Mouse (Mus musculus): ENCODE measurements around the gene Kdsr. TPM values are rescaled to one million over a fixed set of nuclear protein-coding genes. Genes with fewer than 3 reads are reported as not detected.

Kdsr gene
- polyA plus RNA-seq, 1 experiment from 2014 or later, result 18.3 TPM

DNA sequence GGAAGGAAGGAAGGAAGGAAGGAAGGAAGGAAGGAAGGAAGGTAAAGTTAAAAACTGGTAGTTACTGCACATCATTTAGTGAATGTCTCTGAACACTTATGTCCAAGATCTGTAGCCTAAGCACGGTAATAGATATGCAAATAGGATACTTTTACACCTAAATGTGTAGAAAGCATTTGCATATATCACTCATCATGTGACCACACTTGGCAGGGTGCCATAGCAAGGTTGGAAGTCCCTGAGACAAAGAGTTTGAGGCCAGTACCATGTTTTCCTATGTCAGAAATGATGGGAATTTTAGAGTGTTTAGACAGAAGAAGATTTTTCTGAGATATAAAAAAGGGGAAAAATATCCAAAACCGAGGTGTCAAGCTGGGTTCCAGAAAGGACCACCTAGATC lies 73.8 kb downstream of the Kdsr start:
- H3K4me1 ChIP-seq (replicated peaks; ENCODE audit: control insufficient read depth, insufficient read depth), result no peaks in the 10 kb centered on the region
- no peaks in the 10 kb centered on the region for H3K36me3 ChIP-seq (ENCODE audit: control insufficient read depth, insufficient read depth, low read length)
- no peaks in the 10 kb centered on the region for H3K27me3 ChIP-seq (ENCODE audit: control insufficient read depth, insufficient read depth, low read length)
- no peak overlapping the region for H3K9ac ChIP-seq (ENCODE audit: low read length)
- ATAC-seq (ENCODE audit: low FRiP score, low TSS enrichment), result no peak
- H3K4me2 ChIP-seq (replicated peaks; ENCODE audit: low read depth), result no peak overlapping the region
- H3K4me3 ChIP-seq (ENCODE audit: low read depth, low read length), result no peak overlapping the region
- no peak for TF ChIP-seq EP300 (optimal IDR thresholded peaks at IDR 0.05)
- no peak for TF ChIP-seq CTCF (IDR thresholded peaks at IDR 0.05; ENCODE audit: low read depth)
- H3K9me3 ChIP-seq (ENCODE audit: control insufficient read depth, low read length), result no peaks in the 10 kb centered on the region
- no peak for DNase-seq (ENCODE audit: low spot score)
- 78% methylated on average over 2 of the region's 2 CpGs for WGBS
- no peak overlapping the region for H3K27ac ChIP-seq (replicated peaks)

- Histone ChIP-seq H3K9me3 (ENCODE audit: control insufficient read depth, low read length) (no peaks in the 10 kb centered on the region), H3K9ac (ENCODE audit: low read length) (no peak overlapping the region), H3K4me2 (replicated peaks; ENCODE audit: low read depth) (no peak overlapping the region), H3K4me1 (replicated peaks; ENCODE audit: control insufficient read depth, insufficient read depth) (no peaks in the 10 kb centered on the region), H3K27ac (replicated peaks) (no peak overlapping the region), H3K36me3 (ENCODE audit: control insufficient read depth, insufficient read depth, low read length) (no peaks in the 10 kb centered on the region), H3K27me3 (ENCODE audit: control insufficient read depth, insufficient read depth, low read length) (no peaks in the 10 kb centered on the region), H3K4me3 (ENCODE audit: low read depth, low read length) (no peak overlapping the region)
- DNase-seq (ENCODE audit: low spot score), result no peak
- no peak for ATAC-seq (ENCODE audit: low FRiP score, low TSS enrichment)
- TF ChIP-seq EP300 (optimal IDR thresholded peaks at IDR 0.05) (no peak), CTCF (IDR thresholded peaks at IDR 0.05; ENCODE audit: low read depth) (no peak)
- WGBS, result 57% methylated on average over 3 of the region's 3 CpGs
Observed at GRCm38 (mm10) chr1:106684546-106684945, 75.0 kb downstream of the Kdsr start.

DNA sequence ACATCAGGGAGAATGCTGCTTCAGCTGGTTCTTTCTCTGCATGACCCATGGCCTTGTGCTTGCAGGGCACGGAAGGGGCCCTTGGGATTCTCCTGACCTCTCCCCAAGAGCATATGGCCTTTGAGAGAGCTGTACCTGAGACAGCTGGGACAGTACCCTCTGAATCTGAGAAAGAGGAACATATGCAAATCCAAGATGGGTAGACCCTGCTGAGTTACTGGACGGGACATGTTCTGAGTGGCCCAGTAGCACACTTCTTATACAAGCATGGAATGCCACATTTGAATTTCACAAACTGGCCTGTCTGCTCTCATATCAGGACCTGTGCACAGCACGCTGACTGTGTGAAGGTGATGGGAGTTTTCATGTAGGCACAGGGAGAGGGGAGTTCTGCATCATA lies 76.7 kb downstream of the Kdsr start:
- TF ChIP-seq EP300 (optimal IDR thresholded peaks at IDR 0.05), result no peak
- TF ChIP-seq CTCF (IDR thresholded peaks at IDR 0.05; ENCODE audit: low read depth), result no peak
- 88% methylated on average over 3 of the region's 3 CpGs for WGBS
- Histone ChIP-seq H3K4me2 (replicated peaks; ENCODE audit: low read depth) (no peak overlapping the region), H3K36me3 (ENCODE audit: control insufficient read depth, insufficient read depth, low read length) (no peaks in the 10 kb centered on the region), H3K4me1 (replicated peaks; ENCODE audit: control insufficient read depth, insufficient read depth) (no peaks in the 10 kb centered on the region), H3K27ac (replicated peaks) (no peak overlapping the region), H3K27me3 (ENCODE audit: control insufficient read depth, insufficient read depth, low read length) (no peaks in the 10 kb centered on the region), H3K9me3 (ENCODE audit: control insufficient read depth, low read length) (no peaks in the 10 kb centered on the region), H3K4me3 (ENCODE audit: low read depth, low read length) (no peak overlapping the region), H3K9ac (ENCODE audit: low read length) (no peak overlapping the region)
- ATAC-seq (ENCODE audit: low FRiP score, low TSS enrichment) (no peak), DNase-seq (ENCODE audit: low spot score) (no peak)

GRCm38 (mm10) chr1:106679800-106680515 lies 79.6 kb downstream of the Kdsr start:
- H3K4me3 ChIP-seq (ENCODE audit: low read depth, low read length), result no peak overlapping the region
- ATAC-seq (ENCODE audit: low FRiP score, low TSS enrichment), result no peak
- H3K4me1 ChIP-seq (replicated peaks; ENCODE audit: control insufficient read depth, insufficient read depth), result no peaks in the 10 kb centered on the region
- H3K27ac ChIP-seq (replicated peaks), result no peak overlapping the region
- H3K36me3 ChIP-seq (ENCODE audit: control insufficient read depth, insufficient read depth, low read length), result no peaks in the 10 kb centered on the region
- H3K4me2 ChIP-seq (replicated peaks; ENCODE audit: low read depth), result no peak overlapping the region
- WGBS, result 60% methylated on average over 6 of the region's 6 CpGs
- H3K9ac ChIP-seq (ENCODE audit: low read length), result no peak overlapping the region
- DNase-seq (ENCODE audit: low spot score), result no peak
- TF ChIP-seq EP300 (optimal IDR thresholded peaks at IDR 0.05) (no peak), CTCF (IDR thresholded peaks at IDR 0.05; ENCODE audit: low read depth) (no peak)
- no peaks in the 10 kb centered on the region for H3K9me3 ChIP-seq (ENCODE audit: control insufficient read depth, low read length)
- H3K27me3 ChIP-seq (ENCODE audit: control insufficient read depth, insufficient read depth, low read length), result no peaks in the 10 kb centered on the region

DNA sequence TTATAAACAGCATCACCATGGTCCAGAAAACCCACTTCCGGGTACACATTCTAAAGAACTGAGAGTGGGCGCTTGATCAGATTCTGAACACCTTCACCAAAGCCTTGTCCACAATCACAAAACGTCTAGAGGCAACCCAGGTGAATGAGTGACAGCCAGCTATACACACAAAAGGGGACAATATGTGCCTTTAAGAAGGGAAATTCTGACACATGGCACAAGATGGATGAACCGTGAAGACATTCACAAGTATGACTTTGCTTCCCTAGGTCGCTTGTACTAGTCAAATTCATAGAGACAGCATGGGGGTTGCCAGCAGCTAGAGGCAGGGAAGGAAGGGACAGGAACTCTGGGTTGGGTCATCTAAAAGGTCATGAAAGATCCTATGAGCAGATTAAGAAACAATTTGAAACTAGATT lies 81.5 kb downstream of the Kdsr start:
- no peak for TF ChIP-seq EP300 (optimal IDR thresholded peaks at IDR 0.05)
- TF ChIP-seq CTCF (IDR thresholded peaks at IDR 0.05; ENCODE audit: low read depth), result no peak
- WGBS, result 70% methylated on average over 5 of the region's 5 CpGs
- ATAC-seq (ENCODE audit: low FRiP score, low TSS enrichment) (no peak), DNase-seq (ENCODE audit: low spot score) (no peak)
- Histone ChIP-seq H3K36me3 (ENCODE audit: control insufficient read depth, insufficient read depth, low read length) (no peaks in the 10 kb centered on the region), H3K9ac (ENCODE audit: low read length) (no peak overlapping the region), H3K4me3 (ENCODE audit: low read depth, low read length) (no peak overlapping the region), H3K4me2 (replicated peaks; ENCODE audit: low read depth) (no peak overlapping the region), H3K4me1 (replicated peaks; ENCODE audit: control insufficient read depth, insufficient read depth) (no peaks in the 10 kb centered on the region), H3K27ac (replicated peaks) (no peak overlapping the region), H3K27me3 (ENCODE audit: control insufficient read depth, insufficient read depth, low read length) (no peaks in the 10 kb centered on the region), H3K9me3 (ENCODE audit: control insufficient read depth, low read length) (no peaks in the 10 kb centered on the region)

Other genes with a start within 250 kb of the Kdsr start
- gene Bcl2, start 45.5 kb downstream of the Kdsr start, polyA plus RNA-seq (2015; fragmentation: Nextera tagmentation; extraction: Ambion mirVana), result 5.6 and 6.2 TPM in 2 replicates
- gene Vps4b, start 37.0 kb upstream of the Kdsr start, polyA plus RNA-seq (2015; fragmentation: Nextera tagmentation; extraction: Ambion mirVana), result 67.6 and 70.9 TPM in 2 replicates
- gene Serpinb5, start 101.4 kb upstream of the Kdsr start, polyA plus RNA-seq (2015; fragmentation: Nextera tagmentation; extraction: Ambion mirVana), result 116 and 128 TPM in 2 replicates
- gene Serpinb12, start 174.7 kb upstream of the Kdsr start, polyA plus RNA-seq (2015; fragmentation: Nextera tagmentation; extraction: Ambion mirVana), result 460 and 511 TPM in 2 replicates
- 3.0 and 4.1 TPM in 2 replicates for gene Serpinb13, start 221.3 kb upstream of the Kdsr start, polyA plus RNA-seq (2015; fragmentation: Nextera tagmentation; extraction: Ambion mirVana)

All from stomach, postnatal 0 days (tissue).